Mouse (Mus musculus): ENCODE measurements around the gene Adamts2.

Gene Adamts2

GRCm38 (mm10) chr11:50624239-50624638 is 22.4 kb downstream of the Adamts2 start:
- DNase-seq = no peak

GRCm38 (mm10) chr11:50624720-50625119 is 22.8 kb downstream of the Adamts2 start:
- DNase-seq = no peak

DNA sequence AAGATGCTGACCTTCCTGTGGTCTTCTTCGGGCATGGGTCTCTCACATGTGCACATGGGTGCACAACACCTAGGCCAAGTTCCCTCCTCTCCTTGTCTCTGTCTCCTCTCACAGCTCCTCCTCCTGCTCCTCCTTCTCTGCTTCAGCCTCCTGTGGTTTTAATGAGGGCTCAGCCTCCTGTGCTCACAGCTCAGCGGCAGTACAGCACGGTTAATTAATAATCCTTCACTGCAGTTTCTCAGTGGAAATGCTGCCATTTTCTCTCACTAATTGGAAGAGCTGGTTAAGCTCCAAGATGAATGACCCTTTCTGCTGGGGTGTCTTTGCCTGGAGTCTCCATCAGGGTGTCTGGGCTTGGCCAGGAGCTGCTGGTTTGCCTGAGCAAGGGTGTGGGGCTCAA is 27.0 kb downstream of the Adamts2 start:
- no peak for DNase-seq

GRCm38 (mm10) chr11:50630462-50630861 is 28.6 kb downstream of the Adamts2 start:
- DNase-seq = no peak

DNA sequence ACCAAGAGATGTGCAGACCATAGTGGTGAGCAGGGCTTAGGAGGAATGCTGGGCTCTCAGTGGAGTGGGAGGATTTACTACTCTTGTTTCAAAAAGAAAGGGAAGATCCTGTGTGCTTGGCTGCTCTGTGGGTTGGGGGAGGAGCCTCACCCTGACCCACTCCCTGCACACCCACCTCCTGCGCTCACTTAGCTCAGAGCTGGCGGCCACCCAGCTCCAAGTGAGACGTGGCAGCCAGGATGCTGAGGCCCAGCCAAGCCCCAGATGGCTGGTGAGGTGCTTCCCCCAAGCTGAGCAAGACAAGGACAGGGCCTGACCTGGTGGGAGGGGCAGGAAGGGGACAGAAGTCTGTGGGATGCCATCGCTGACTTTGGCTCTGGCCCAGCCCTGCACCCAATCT is 30.4 kb downstream of the Adamts2 start:
- DNase-seq = peak; percentile 74

GRCm38 (mm10) chr11:50635051-50635590 is 33.2 kb downstream of the Adamts2 start:
- DNase-seq = no peak

GRCm38 (mm10) chr11:50637026-50637425 is 35.1 kb downstream of the Adamts2 start:
- DNase-seq = no peak

DNA sequence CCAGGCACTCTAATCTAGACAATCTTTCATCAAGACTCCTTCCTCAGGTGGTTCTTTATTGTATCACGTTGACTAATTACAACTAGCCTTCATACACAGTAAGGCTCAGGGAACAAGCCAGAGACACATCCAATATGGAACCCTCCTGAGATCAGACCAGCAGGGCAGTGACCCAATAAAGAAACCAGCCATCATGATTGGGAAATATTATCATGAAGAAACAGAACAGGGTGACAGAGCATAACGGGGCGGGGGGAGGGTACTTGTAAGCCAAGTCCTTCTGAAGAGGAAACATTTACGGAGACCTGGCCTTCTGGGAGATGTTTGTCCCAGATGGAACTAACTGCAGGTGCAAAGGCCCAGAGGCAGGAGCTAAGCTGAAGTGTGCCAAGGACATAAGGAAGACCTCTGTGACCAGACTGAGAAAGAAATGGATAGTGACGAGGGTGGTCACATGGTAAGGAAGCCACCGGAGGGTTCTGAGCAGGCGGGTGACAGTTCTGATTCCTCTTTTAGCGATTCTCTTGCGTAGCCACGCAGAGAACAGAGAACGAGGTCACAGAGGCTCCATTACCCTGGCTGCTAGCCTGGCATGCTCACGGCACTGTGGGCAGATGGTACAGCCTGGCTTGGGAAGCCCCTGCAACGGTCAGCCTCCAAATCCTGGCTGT is 36.4 kb downstream of the Adamts2 start:
- no peak for DNase-seq

- DNase-seq = no peak
These were observed 37.0 kb downstream of the Adamts2 start for GRCm38 (mm10) chr11:50638868-50639220.

GRCm38 (mm10) chr11:50642583-50642982 is 40.7 kb downstream of the Adamts2 start:
- DNase-seq = no peak

DNA sequence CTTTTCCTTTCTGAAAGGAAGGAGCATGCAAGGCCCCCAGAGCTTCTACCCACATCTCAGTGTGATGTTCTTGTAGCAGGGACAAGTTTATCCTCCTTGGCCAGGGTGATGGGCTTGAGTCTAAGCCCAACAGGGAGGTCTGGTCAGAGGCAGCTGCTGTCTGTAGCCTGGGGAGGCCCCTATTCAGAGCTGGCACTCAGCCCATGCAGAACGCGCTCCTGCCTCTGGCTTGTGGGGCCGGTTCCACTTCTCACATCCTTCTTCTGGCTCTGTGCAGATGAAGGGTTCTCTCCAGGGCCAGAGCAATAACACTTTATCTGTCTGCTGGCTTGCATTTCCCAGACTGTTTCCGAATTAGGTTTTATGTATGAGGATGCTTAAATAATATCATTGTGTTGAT is 44.3 kb downstream of the Adamts2 start:
- DNase-seq = no peak

GRCm38 (mm10) chr11:50648143-50648807 is 46.4 kb downstream of the Adamts2 start:
- no peak for DNase-seq

- DNase-seq = no peak
These were observed 48.2 kb downstream of the Adamts2 start for GRCm38 (mm10) chr11:50650037-50650436.

DNA sequence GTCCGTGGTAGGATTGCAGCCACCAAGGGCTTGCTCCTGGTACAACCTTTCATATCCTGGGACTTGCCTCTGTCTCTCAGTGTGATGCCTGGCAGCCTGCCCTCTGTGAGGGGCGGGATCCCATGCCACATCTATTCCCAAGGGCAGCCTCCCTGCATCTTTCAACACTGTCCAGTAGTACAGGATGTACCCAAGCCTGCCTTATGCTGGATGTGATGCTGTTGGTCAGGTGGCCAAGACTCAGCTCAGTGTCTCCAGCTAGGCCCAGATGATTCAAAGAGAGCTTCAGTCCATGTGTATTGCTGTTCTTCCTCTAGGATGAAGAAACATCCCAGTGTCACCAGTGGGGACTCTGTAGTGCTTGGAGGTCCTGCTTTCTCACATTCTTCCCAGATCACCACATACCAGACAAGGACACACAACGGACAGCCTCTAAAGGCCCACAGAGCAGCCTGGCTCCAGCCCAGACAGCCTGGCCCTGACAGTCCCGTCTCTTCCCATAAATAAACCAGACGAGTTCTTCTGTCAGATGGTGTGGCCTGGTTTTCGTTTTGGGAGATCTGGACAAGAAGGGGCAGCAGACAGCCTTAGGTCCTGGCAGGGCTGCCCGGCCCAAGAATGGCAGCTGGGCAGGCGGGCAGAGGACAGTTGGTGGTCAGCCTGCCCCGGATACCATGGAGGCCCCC is 52.0 kb downstream of the Adamts2 start:
- no peak for DNase-seq

- DNase-seq = no peak
These were observed 56.9 kb downstream of the Adamts2 start for GRCm38 (mm10) chr11:50658826-50659225.

DNA sequence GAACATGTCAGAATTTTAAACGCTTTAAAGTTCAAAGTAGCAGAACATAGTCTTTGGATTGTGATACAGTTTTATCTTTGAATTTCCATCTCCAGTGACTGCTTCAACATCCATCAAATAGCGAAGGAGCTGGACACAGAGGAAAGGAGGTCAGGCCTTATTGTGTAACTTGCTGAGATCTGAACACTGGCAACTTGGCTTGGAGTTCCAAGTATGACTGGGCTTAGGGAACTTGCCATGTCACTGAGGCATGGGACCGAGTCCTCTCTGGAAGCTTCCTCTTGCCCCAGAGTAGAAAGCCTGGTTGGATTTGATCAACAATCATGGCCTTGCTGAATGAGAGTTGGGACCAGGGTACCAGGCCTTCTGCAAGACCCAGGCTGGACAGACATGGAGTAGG is 60.3 kb downstream of the Adamts2 start:
- DNase-seq = no peak

- DNase-seq = no peak
These were observed 62.9 kb downstream of the Adamts2 start for GRCm38 (mm10) chr11:50664826-50665225.

- peak; percentile 15 for DNase-seq
These were observed 67.9 kb downstream of the Adamts2 start for GRCm38 (mm10) chr11:50669542-50670362.

- no peak for DNase-seq
These were observed 68.5 kb downstream of the Adamts2 start for GRCm38 (mm10) chr11:50670363-50670725.

DNA sequence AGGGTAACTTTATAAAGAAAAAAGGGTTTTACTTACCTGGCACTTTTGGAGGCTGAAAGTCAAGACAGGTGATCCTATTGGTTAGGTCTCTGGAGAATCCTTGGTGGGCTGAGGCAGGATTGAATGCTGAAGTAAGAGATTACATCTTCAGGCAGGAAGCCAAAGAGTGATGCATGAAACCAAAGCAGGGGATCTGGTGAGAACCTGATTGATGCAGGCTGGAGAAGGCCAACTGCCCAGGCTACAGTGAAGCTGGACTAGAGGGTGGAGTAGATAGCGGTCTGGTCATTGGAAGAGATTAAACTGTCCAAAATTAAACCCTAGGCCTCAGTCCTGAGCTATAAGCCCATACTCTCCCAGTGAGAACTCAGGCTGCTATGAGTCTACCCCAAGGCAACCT is 69.0 kb downstream of the Adamts2 start:
- no peak for DNase-seq

GRCm38 (mm10) chr11:50671376-50671775 is 69.5 kb downstream of the Adamts2 start:
- no peak for DNase-seq

DNA sequence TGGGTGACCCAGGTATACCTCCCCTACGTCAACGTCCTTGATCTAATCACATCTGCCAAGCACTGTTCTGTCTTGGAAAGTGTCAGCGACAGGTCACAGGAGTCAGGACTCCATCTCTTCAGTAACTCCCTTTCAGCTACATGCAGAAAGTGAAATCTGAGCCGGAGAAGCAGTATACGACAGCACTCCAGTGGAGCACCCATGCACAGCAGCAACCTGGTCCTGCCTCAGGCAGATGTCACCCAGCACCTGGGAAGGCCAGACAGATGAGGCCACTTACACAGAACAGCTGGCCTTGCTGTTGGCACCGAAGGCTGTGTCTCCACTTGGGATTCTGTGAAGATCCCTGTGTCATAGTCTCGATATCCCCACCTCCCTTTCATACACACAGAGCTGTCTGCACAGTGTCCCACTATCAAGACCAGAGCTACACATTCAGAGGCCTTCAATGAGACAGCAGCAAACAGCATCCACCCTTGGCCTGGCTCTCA is 70.0 kb downstream of the Adamts2 start:
- DNase-seq = no peak

DNA sequence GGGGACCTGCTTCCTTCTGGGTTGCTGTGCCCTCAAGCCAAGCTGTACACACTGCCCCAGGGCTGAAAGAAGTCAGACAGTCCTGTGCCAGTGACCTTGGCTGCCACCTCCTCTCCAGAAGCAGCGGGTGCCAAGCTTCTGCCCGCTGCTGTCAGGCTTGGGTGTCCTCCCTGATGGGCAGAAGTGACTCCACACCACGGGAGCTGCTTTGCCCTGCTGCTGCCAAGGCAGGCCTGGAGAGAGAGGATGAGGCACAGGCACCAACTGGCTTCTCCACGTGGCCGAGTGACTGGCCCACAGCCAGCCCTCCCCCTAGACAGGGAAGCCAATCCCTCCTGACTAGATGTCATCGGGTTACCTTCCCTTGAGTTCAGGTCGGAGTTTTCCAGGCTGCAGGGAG is 71.0 kb downstream of the Adamts2 start:
- no peak for DNase-seq

Data from right cerebral cortex, adult 18-20 months (tissue).